Mouse (Mus musculus): ENCODE results near the gene Lypd8. TPM values are rescaled to one million over a fixed set of nuclear protein-coding genes. Genes with fewer than 3 reads are reported as not detected.
"Not testable (repeated sequence)": the region's sequence is repeated elsewhere in the genome, so short reads cannot be mapped to it uniquely, and the experiment has no call there.

Lypd8 gene
- total RNA-seq (2021) = not detected
- long read RNA-seq, experiment 1 = 0 reads
- long read RNA-seq, experiment 2 = 0 reads

- intact Hi-C loops (cut with DNase I; ENCODE audit: low total_unique reads) = no loop called here
- DNase-seq = no peak
Measured at GRCm38 (mm10) chr11:58378763-58379278, at the start of gene Lypd8. Gene Lypd8 (plus strand): TSS chr11:58379043.

DNA sequence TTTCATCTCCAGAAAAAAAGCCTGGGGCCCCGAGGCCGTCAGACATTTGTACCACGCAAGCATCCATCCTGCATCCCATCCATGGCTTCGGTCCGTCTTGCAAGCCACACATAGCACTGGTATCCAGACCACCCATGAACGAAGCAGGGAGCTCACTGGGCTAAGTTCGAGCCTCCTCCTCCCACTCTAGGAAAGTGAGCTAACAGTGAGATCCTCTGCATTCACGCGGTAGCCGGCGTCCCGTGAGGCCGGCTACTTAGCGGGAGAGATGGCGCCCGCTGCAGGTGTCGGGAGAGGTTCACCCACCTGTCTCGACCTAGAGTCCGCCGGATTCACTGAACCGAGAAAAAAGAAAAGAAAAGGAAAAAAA, 49.0 kb upstream of the Lypd8 start:
- peak; percentile 31 for DNase-seq
- intact Hi-C loops (cut with DNase I; ENCODE audit: low total_unique reads) = no loop called here

GRCm38 (mm10) chr11:58330276-58331148, 48.3 kb upstream of the Lypd8 start, which contains the start of the genes Zfp672 and Sh3bp5l:
Gene Zfp672 (minus strand): TSS chr11:58330339.
Gene Sh3bp5l (plus strand): TSS chr11:58330724.
- peak; percentile 90 for DNase-seq
- intact Hi-C loops (cut with DNase I; ENCODE audit: low total_unique reads) = no loop called here

GRCm38 (mm10) chr11:58331149-58331495, 47.7 kb upstream of the Lypd8 start:
- no peak for DNase-seq
- intact Hi-C loops (cut with DNase I; ENCODE audit: low total_unique reads) = no loop called here

DNA sequence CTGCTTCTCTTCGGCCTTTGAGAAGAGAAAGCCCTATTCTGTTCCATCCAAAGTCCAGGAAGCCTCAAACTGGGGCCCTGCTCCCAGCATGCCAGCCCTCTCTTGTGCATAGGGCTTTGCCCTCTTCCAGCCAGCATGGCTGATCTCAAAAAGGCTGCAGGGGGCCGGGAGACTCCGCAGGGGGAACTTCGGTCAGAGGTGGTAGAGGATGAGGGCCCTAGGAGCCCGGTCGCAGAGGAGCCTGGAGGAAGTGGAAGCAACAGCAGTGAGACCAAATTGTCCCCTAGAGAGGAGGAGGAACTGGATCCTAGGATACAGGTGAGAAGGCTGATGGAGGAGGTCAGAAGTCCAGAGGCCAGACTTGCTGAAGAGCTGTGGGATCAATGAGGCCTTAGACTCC, 47.3 kb upstream of the Lypd8 start:
- intact Hi-C loops (cut with DNase I; ENCODE audit: low total_unique reads) = no loop called here
- DNase-seq = no peak

DNA sequence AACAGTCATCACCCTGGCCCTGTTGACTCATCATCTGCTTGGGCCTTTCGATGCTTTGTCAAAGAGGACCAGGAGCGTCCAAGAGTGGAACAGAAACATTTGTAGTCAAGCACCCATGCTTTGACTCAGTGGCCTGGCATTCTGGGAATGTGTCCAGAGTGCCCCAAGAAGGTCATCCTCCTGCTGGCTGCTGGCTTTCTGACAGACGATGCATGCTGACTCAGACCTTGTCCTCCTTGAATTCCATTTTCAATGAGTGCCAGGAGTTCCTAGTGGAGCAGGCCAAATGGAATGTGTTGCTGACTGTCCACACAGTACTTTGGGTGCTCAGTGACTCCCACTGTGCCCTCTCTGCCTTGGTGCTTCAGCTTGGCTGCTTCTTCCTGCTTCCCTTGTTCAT, 44.1 kb upstream of the Lypd8 start:
- intact Hi-C loops (cut with DNase I; ENCODE audit: low total_unique reads) = no loop called here
- peak; percentile 43 for DNase-seq

GRCm38 (mm10) chr11:58346745-58347144, 32.1 kb upstream of the Lypd8 start:
- intact Hi-C loops (cut with DNase I; ENCODE audit: low total_unique reads) = no loop called here
- no peak for DNase-seq

GRCm38 (mm10) chr11:58350628-58351027, 28.2 kb upstream of the Lypd8 start:
- no peak for DNase-seq
- intact Hi-C loops (cut with DNase I; ENCODE audit: low total_unique reads) = no loop called here

DNA sequence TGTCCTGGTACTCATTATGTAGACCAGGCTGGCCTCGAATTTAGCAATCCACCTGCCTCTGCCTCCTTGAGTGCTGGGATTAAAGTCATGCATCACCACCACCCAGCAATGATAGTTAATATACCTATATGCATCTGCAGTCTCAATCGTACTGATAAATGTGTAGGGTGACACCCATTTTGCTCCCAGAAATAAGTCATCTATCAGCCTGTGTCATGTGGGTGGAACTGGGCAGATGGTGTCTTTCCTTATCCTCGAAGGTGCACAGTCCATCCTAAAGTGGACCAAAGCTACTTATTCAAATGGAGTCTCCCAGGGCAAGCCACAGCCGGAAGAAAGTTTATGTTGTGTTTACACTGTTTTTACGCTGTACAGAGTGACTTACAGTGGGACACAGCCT, 27.7 kb upstream of the Lypd8 start:
- no peak for DNase-seq
- intact Hi-C loops (cut with DNase I; ENCODE audit: low total_unique reads) = no loop called here

DNA sequence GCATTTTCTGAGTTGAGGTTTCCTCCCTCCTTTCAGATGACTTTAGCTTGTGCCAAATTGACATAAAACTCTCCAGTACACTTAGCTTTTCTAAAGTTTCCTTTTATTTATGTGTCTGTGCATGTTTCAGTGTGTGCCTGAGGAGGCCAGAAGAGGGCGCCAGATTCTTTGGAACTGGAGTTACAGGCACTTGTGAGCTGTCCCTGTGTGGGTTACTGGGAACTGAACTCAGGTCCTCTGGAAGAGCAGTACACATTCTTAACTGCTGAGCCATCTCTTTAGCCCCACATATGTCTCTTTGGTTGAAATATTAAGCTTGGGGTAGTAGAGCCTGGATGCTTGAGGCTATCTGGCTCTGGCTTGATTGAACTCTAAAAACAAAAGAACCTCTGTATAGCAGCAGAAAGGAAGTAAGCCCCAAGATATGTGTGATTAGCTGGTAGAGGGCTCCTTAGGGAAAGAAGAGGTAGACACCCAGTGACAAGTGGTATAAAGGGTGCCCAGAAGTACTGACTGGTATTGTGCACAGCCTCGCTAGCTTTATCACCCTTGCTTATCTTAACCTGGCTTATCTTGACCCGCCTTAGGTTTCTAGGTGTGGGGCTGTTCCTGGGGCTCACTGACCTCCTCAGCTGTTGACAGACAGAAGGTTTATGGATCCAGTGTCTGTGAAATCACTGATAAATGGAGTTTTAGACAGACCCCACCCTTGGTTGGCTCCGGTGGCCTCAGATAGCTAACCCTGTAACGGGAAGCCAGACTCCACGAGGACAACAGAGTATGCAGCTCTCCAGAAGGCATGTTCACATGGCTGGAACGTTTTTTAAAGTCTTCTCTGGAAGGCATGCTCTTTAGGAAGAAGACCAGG, 25.9 kb upstream of the Lypd8 start:
- DNase-seq = no peak

DNA sequence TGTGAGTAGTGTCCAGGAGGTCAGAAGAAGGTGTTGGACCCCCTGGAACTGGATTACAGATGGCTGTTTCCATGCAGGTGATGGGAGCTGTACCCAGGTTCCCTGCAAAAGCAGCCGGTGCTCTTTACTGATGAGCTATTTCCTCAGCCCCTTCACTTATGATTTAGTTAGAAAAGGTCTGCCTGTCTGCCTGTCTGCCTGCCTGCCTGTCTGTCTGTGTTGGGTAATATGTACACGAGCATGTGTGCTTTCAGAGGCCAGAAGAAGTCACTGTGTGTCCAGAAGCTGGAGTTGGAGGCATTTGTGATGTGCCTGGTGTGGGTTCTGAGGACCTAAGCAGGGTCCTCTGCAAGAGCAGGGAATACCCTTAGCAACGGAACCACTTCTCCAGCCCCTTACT, 25.1 kb upstream of the Lypd8 start:
- intact Hi-C loops (cut with DNase I; ENCODE audit: low total_unique reads) = no loop called here
- no peak for DNase-seq

More for the DNA sequence above, 25.9 kb upstream of the Lypd8 start:
- intact Hi-C loops (cut with DNase I; ENCODE audit: low total_unique reads) = no loop called here

GRCm38 (mm10) chr11:58354476-58354875, 24.4 kb upstream of the Lypd8 start:
- intact Hi-C loops (cut with DNase I; ENCODE audit: low total_unique reads) = no loop called here
- DNase-seq = no peak

DNA sequence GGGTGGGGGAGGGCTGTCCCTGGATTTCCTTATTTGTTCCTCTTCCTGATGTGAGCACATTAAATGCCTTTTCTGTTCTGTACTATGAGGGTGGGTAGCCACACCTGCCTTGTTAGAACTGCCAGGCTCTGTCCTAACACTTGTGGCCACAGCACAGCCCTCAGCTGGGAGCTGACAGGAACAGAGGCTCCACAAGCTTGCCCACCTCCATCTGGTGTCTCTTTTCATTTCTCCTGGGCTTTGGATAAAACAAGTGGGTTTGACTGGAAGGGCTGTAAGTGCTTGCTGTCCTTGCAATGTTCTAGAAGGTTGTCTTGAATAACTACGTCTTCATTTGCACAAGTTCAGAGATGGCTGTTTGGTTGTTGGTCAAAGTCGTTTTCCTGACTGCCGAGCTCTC, 23.9 kb upstream of the Lypd8 start:
- intact Hi-C loops (cut with DNase I; ENCODE audit: low total_unique reads) = no loop called here
- no peak for DNase-seq

DNA sequence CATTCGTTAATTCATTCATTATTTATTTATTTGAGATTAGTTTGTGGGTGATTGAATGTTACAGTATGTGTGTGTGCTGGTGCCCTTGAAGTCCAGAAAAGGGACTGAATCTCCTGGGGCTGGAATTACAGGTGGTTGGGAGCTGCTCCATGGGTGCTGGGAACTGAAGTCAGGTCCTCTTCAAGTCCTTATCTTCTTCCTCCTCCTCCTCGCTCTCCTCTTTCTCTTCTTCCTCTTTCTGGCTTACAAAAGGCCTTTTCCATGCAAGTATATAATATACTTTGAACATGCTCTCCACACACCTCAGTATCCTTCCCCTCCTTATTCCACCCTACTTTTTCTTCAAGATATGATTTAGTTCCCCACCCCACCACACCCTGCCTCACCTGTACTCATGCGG, 21.8 kb upstream of the Lypd8 start:
- no peak for DNase-seq
- intact Hi-C loops (cut with DNase I; ENCODE audit: low total_unique reads) = no loop called here

DNA sequence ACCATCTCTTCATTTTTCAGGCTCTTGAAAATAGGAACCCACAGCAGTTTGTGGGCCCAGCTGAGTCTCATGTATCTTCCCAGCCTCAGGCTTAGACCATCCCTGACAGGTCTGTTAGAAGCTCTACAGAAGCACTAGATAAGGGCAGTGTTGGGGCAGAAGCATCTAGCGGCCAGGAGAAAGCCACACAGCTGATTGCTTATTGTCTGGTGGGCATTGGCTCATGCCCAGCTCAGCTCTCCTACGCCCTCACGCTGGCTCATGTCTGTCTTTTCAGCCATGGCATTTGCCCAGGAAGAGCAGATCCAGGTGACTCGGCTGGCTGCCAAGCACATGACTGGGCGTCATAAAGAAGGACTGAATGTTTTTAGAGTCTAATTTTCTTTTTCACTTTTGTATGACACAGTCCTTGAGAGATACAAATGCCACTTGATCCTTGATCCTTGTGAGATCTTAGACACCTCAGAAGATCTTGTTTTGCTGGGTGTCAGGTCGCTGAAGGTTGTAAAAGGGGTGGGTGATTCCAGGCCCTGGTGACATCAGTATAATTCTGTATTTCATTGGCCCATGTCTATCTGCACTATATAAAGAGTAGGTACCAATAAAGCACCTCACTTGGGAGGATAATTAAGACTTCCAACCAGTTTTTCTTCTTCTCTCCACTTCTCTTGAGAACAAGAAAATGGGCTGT, 20.9 kb upstream of the Lypd8 start:
- no peak for DNase-seq
- intact Hi-C loops (cut with DNase I; ENCODE audit: low total_unique reads) = no loop called here

GRCm38 (mm10) chr11:58362562-58362961, 16.3 kb upstream of the Lypd8 start:
- intact Hi-C loops (cut with DNase I; ENCODE audit: low total_unique reads) = not testable (repeated sequence)

GRCm38 (mm10) chr11:58364454-58364853, 14.4 kb upstream of the Lypd8 start:
- intact Hi-C loops (cut with DNase I; ENCODE audit: low total_unique reads) = no loop called here
- no peak for DNase-seq

More at GRCm38 (mm10) chr11:58362562-58362961, 16.3 kb upstream of the Lypd8 start:
- DNase-seq = not testable (repeated sequence)

DNA sequence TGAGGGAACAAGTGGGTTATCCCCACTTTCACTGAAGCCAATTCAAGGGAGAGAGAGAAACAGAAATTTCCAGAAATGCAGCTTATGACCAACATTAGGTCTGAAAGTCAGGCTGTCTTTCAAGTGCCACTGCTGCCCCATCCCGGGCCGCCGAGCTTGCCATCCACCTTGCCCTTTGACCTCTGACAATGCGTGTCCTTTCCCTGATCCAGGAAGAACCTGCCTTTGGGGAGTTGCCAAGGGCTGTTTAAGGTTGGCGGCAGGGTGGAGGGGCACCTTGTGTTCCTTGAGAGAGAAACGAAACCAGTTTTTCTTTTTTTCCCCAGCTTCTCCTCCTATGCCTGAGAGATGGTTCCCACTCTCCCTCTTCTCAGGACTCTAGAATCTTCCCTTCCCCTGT, 12.7 kb upstream of the Lypd8 start:
- intact Hi-C loops (cut with DNase I; ENCODE audit: low total_unique reads); DNase-seq: not testable (repeated sequence)

DNA sequence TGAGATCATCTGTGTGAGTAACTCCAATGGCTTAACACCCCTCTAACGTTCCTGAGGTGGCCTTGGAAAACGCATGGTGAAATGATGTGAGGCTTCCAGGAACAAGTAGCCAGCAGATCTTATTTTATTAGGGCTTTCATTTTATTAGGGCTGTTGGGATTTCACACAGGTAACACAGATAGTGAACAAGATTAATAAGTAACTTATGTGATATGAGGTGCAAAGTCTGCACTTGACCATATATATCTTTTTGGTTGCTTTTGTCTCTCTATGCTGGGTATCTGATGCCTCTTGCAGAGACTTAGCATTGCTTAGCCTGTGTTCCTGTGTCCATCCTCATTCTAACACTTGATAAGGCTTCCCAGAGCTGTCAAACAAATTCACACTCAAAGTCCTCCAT, 1.6 kb upstream of the Lypd8 start:
- intact Hi-C loops (cut with DNase I; ENCODE audit: low total_unique reads) = no loop called here
- no peak for DNase-seq

- intact Hi-C loops (cut with DNase I; ENCODE audit: low total_unique reads) = no loop called here
- DNase-seq = no peak
Measured at GRCm38 (mm10) chr11:58377686-58378085, 1.2 kb upstream of the Lypd8 start.
